Mouse (Mus musculus) MEL (cell line): ENCODE measurements around the gene Cacybp.

ENCODE experiments used
- CTCF ChIP-seq, 3 experiments: IDR thresholded peaks in 2 of 3; conservative IDR thresholded peaks in 1 of 3; 2 replicates each; pipeline ENCODE4 v1.5.1; 2011 to 2012; ENCODE audit warnings: low read length in 3 of 3, low read depth in 2 of 3, mild to moderate bottlenecking in 2 of 3, improper control_type of control experiment in 1 of 3, inconsistent platforms in 1 of 3, mixed read lengths in 1 of 3, moderate library complexity in 1 of 3; ENCODE audit not compliant: control insufficient read depth in 1 of 3, insufficient read depth in 1 of 3, poor library complexity in 1 of 3, severe bottlenecking in 1 of 3
- MAX ChIP-seq: IDR thresholded peaks from 2 replicates; pipeline ENCODE4 v1.6.1; 2011; ENCODE audit warnings: low read length, improper control_type of control experiment
- MYC ChIP-seq: IDR thresholded peaks from 2 replicates; pipeline ENCODE4 v1.6.1; 2011; ENCODE audit warnings: low read depth, mild to moderate bottlenecking, low read length, improper control_type of control experiment, moderate library complexity
- POLR2A ChIP-seq, 2 experiments: IDR thresholded peaks; 2 replicates each; pipeline ENCODE4 v1.6.1; 2011 to 2012; ENCODE audit warnings: low read length in 2 of 2, mild to moderate bottlenecking in 2 of 2, control low read depth in 1 of 2, improper control_type of control experiment in 1 of 2, low read depth in 1 of 2, moderate library complexity in 1 of 2; ENCODE audit not compliant: control insufficient read depth in 1 of 2, insufficient read depth in 1 of 2, poor library complexity in 1 of 2
- TCF12 ChIP-seq: IDR thresholded peaks from 2 replicates; pipeline ENCODE4 v1.6.1; 2014; ENCODE audit warnings: low read depth, mild to moderate bottlenecking, inconsistent platforms, low read length, improper control_type of control experiment, moderate library complexity

DNA sequence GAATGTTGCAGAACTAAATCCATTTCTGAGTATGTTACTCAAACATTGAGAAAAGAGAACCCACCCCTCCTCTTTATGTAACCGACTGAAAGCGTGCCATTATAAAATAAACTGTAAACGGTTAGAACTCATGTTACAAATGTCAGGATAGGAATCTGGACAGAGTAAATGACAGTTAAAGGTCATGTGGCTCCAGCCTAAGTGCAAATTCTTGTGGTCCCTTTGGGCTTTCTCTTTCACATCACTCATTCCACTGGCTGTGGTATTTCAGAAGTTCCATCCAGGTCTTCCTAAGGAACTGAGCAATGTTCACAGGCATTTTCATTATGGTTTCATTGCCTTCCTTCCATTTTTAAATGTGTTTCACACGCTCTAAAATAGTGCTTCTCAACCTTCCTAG is 49.7 kb upstream of the Cacybp start:
- TF ChIP-seq CTCF (IDR thresholded peaks at IDR 0.05 in 2 of 3, conservative IDR thresholded peaks at IDR 0.05 in 1 of 3; ENCODE audit: control insufficient read depth in 1 of 3, insufficient read depth in 1 of 3, low read depth in 2 of 3, low read length in 3 of 3, poor library complexity in 1 of 3, severe bottlenecking in 1 of 3) (no peak), POLR2A (IDR thresholded peaks at IDR 0.05; ENCODE audit: control insufficient read depth in 1 of 2, insufficient read depth in 1 of 2, low read depth in 1 of 2, low read length in 2 of 2, poor library complexity in 1 of 2) (no peak), MYC (no peak), TCF12 (no peak), MAX (no peak)
